Mouse (Mus musculus) spleen, postnatal 10 days (tissue): ENCODE measurements around the gene Asah2.
"Not testable (repeated sequence)": the region's sequence is repeated elsewhere in the genome, so short reads cannot be mapped to it uniquely, and the experiment has no call there.

Experiments
- DNase-seq, 2 experiments: peaks; one replicate each; pipeline ENCODE4 v3.0.0; 2021 to 2022; ENCODE audit warnings: low spot score in 2 of 2

Asah2 gene

GRCm38 (mm10) chr19:32107771-32108306 lies at the start of gene Asah2:
TSS of gene Asah2 (minus strand) at chr19:32108211.
- peak; percentile 67 to 71 for DNase-seq

- DNase-seq: no peak
Observed at GRCm38 (mm10) chr19:32157045-32157444, 49.0 kb upstream of the Asah2 start.

GRCm38 (mm10) chr19:32152529-32152928 lies 44.5 kb upstream of the Asah2 start:
- no peak for DNase-seq

- DNase-seq: no peak
Observed at GRCm38 (mm10) chr19:32148710-32149109, 40.7 kb upstream of the Asah2 start.

GRCm38 (mm10) chr19:32142383-32142782 lies 34.4 kb upstream of the Asah2 start:
- no peak for DNase-seq

- no peak for DNase-seq
Observed at GRCm38 (mm10) chr19:32138361-32139088, 30.5 kb upstream of the Asah2 start.

- no peak for DNase-seq
Observed at GRCm38 (mm10) chr19:32137904-32138303, 29.9 kb upstream of the Asah2 start.

GRCm38 (mm10) chr19:32136888-32137625 lies 29.0 kb upstream of the Asah2 start:
- no peak for DNase-seq

GRCm38 (mm10) chr19:32131707-32132488 lies 23.9 kb upstream of the Asah2 start:
- DNase-seq: not testable (repeated sequence)

- no peak for DNase-seq
Observed at GRCm38 (mm10) chr19:32129281-32129680, 21.3 kb upstream of the Asah2 start.

- peak in 1 of 2 experiments; percentile 30 for DNase-seq
Observed at GRCm38 (mm10) chr19:32127180-32127850, 19.3 kb upstream of the Asah2 start.

GRCm38 (mm10) chr19:32124155-32124554 lies 16.1 kb upstream of the Asah2 start:
- no peak for DNase-seq

- no peak for DNase-seq
Observed at GRCm38 (mm10) chr19:32123196-32123595, 15.2 kb upstream of the Asah2 start.

- DNase-seq: no peak
Observed at GRCm38 (mm10) chr19:32120798-32121197, 12.8 kb upstream of the Asah2 start.

GRCm38 (mm10) chr19:32119666-32120065 lies 11.7 kb upstream of the Asah2 start:
- DNase-seq: no peak

- no peak for DNase-seq
Observed at GRCm38 (mm10) chr19:32118496-32118895, 10.5 kb upstream of the Asah2 start.

- DNase-seq: peak in 1 of 2 experiments; percentile 49
Observed at GRCm38 (mm10) chr19:32117484-32118018, 9.5 kb upstream of the Asah2 start.

- DNase-seq: no peak
Observed at GRCm38 (mm10) chr19:32111866-32112790, 4.1 kb upstream of the Asah2 start.

GRCm38 (mm10) chr19:32106750-32107149 lies 1.3 kb downstream of the Asah2 start:
- DNase-seq: no peak

GRCm38 (mm10) chr19:32104217-32104616 lies 3.8 kb downstream of the Asah2 start:
- no peak for DNase-seq
